ENCODE assay signal across 24 mouse cellular contexts in genomic region chr1:187059874-187060273, GRCm38 (mm10).
A peak's percentile ranks its signal among the peaks of the same experiment; 100 is the strongest.
DNase-seq lines count a peak whose midpoint lies in the region; ATAC-seq and TF ChIP-seq lines count a peak whose summit lies in the region.
"Had no signal": no experiment of that assay in that cellular context is flagged by ENCODE, and none has a peak within 500 bp of the region (broad histone marks: within the 10 kb centered on the region; RNA-seq: fewer than 3 reads in every experiment).

No protein-coding gene starts in this region.

- H3K9me3 ChIP-seq in intestine, embryonic 14.5 days (ENCODE audit: control insufficient read depth, low read length) = no peaks in the 10 kb centered on the region
- H3K9me3 ChIP-seq in intestine, postnatal 0 days (ENCODE audit: control insufficient read depth) = no peaks in the 10 kb centered on the region
- no peaks in the 10 kb centered on the region for H3K9me3 ChIP-seq in lung, postnatal 0 days (ENCODE audit: low read length)
- no peaks in the 10 kb centered on the region for H3K9me3 ChIP-seq in intestine, embryonic 16.5 days (ENCODE audit: control insufficient read depth, low read length)
- H3K9me3 ChIP-seq: embryonic facial prominence, embryonic 13.5 days; embryonic facial prominence, embryonic 15.5 days; forebrain, embryonic 10.5 days; forebrain, embryonic 12.5 days had no signal

- 81% methylated on average over 1 of the region's 1 CpGs for WGBS in intestine, embryonic 14.5 days
- WGBS in intestine, postnatal 0 days = 46% methylated on average over 1 of the region's 1 CpGs
- 54% methylated on average over 1 of the region's 1 CpGs for WGBS in lung, postnatal 0 days
- WGBS in lung, adult 2 months = 65% methylated on average over 1 of the region's 1 CpGs
- WGBS in intestine, embryonic 16.5 days = 74% methylated on average over 1 of the region's 1 CpGs

- TF ChIP-seq POLR2A in lung, adult 2 months (IDR thresholded peaks at IDR 0.05; ENCODE audit: borderline replicate concordance, extremely low read depth, low read depth, low read length) = no peak

- H3K4me2 ChIP-seq in intestine, embryonic 14.5 days (ENCODE audit: low read length) = no peak overlapping the region
- H3K4me2 ChIP-seq in intestine, postnatal 0 days (replicated peaks; ENCODE audit: low read depth) = no peak overlapping the region
- no peak overlapping the region for H3K4me2 ChIP-seq in lung, postnatal 0 days (replicated peaks; ENCODE audit: low read depth, low read length)
- no peak overlapping the region for H3K4me2 ChIP-seq in intestine, embryonic 16.5 days (ENCODE audit: low read depth, low read length)
- H3K4me2 ChIP-seq: embryonic facial prominence, embryonic 13.5 days; embryonic facial prominence, embryonic 15.5 days; forebrain, embryonic 12.5 days had no signal

- H3K9ac ChIP-seq in intestine, embryonic 14.5 days (ENCODE audit: low read length) = no peak overlapping the region
- no peak overlapping the region for H3K9ac ChIP-seq in intestine, postnatal 0 days (ENCODE audit: low read depth, low read length)
- H3K9ac ChIP-seq in lung, postnatal 0 days (replicated peaks; ENCODE audit: low read depth) = no peak overlapping the region
- H3K9ac ChIP-seq in intestine, embryonic 16.5 days (ENCODE audit: low read depth, low read length) = no peak overlapping the region
- H3K9ac ChIP-seq: embryonic facial prominence, embryonic 13.5 days; embryonic facial prominence, embryonic 15.5 days; forebrain, embryonic 12.5 days had no signal

- no peak overlapping the region for H3K4me3 ChIP-seq in intestine, embryonic 14.5 days (ENCODE audit: low read depth, low read length)
- H3K4me3 ChIP-seq in intestine, postnatal 0 days (ENCODE audit: low read depth, low read length) = no peak overlapping the region
- no peak overlapping the region for H3K4me3 ChIP-seq in lung, postnatal 0 days (ENCODE audit: low read depth, low read length)
- H3K4me3 ChIP-seq in lung, adult 2 months (replicated peaks; ENCODE audit: extremely low read depth, low read depth, low read length) = no peak overlapping the region
- H3K4me3 ChIP-seq in intestine, embryonic 16.5 days (ENCODE audit: low read length) = no peak overlapping the region
- H3K4me3 ChIP-seq: embryonic facial prominence, embryonic 13.5 days; embryonic facial prominence, embryonic 15.5 days; erythroblast, embryonic 14.5 days; forebrain, embryonic 10.5 days; forebrain, embryonic 12.5 days had no signal

- no peak for ATAC-seq in intestine, embryonic 14.5 days (replicated peaks; ENCODE audit: low FRiP score, low TSS enrichment, low read depth)
- ATAC-seq in intestine, postnatal 0 days = no peak
- peak; percentile 54 for ATAC-seq in lung, postnatal 0 days
- ATAC-seq in intestine, embryonic 16.5 days = peak; percentile 71; the same call in 1 of the 2 replicates
- ATAC-seq: forebrain, embryonic 14.5 days had no signal

- H3K4me1 ChIP-seq in intestine, embryonic 14.5 days (replicated peaks; ENCODE audit: control insufficient read depth, insufficient read depth, low read length) = no peaks in the 10 kb centered on the region
- no peaks in the 10 kb centered on the region for H3K4me1 ChIP-seq in intestine, postnatal 0 days (replicated peaks; ENCODE audit: control insufficient read depth, insufficient read depth, low read length)
- H3K4me1 ChIP-seq in lung, postnatal 0 days (ENCODE audit: insufficient read depth, low read depth, low read length) = no peaks in the 10 kb centered on the region
- H3K4me1 ChIP-seq in lung, adult 2 months (ENCODE audit: control insufficient read depth, insufficient read depth, low read length) = peaks cover 2% of the 10 kb centered on the region
- no peaks in the 10 kb centered on the region for H3K4me1 ChIP-seq in intestine, embryonic 16.5 days (ENCODE audit: control insufficient read depth, insufficient read depth, low read length)
- H3K4me1 ChIP-seq: embryonic facial prominence, embryonic 13.5 days; embryonic facial prominence, embryonic 15.5 days; forebrain, embryonic 10.5 days; forebrain, embryonic 12.5 days had no signal

- peak; percentile 46; the same call in 1 of the 2 replicates for TF ChIP-seq EP300 in lung, postnatal 0 days (IDR thresholded peaks at IDR 0.05)

- no peaks in the 10 kb centered on the region for H3K36me3 ChIP-seq in intestine, embryonic 14.5 days (ENCODE audit: control insufficient read depth, insufficient read depth, low read length)
- no peaks in the 10 kb centered on the region for H3K36me3 ChIP-seq in intestine, postnatal 0 days (ENCODE audit: control insufficient read depth, insufficient read depth)
- H3K36me3 ChIP-seq in lung, postnatal 0 days (ENCODE audit: insufficient read depth, low read length) = no peaks in the 10 kb centered on the region
- no peaks in the 10 kb centered on the region for H3K36me3 ChIP-seq in intestine, embryonic 16.5 days (ENCODE audit: control insufficient read depth, insufficient read depth, low read length)
- H3K36me3 ChIP-seq: embryonic facial prominence, embryonic 13.5 days; embryonic facial prominence, embryonic 15.5 days; forebrain, embryonic 10.5 days; forebrain, embryonic 12.5 days had no signal

- H3K27me3 ChIP-seq in intestine, embryonic 14.5 days (replicated peaks; ENCODE audit: control insufficient read depth, insufficient read depth, low read length) = no peaks in the 10 kb centered on the region
- H3K27me3 ChIP-seq in intestine, postnatal 0 days (replicated peaks; ENCODE audit: control insufficient read depth, insufficient read depth, low read length) = no peaks in the 10 kb centered on the region
- no peaks in the 10 kb centered on the region for H3K27me3 ChIP-seq in lung, postnatal 0 days (replicated peaks; ENCODE audit: insufficient read depth, low read length)
- H3K27me3 ChIP-seq in intestine, embryonic 16.5 days (replicated peaks; ENCODE audit: control insufficient read depth, insufficient read depth, low read length) = no peaks in the 10 kb centered on the region
- H3K27me3 ChIP-seq: embryonic facial prominence, embryonic 13.5 days; embryonic facial prominence, embryonic 15.5 days; forebrain, embryonic 12.5 days had no signal

- peak; percentile 29 for DNase-seq in intestine, embryonic 14.5 days (ENCODE audit: low spot score)
- peak; percentile 68 for DNase-seq in lung, postnatal 0 days (ENCODE audit: low spot score)
- DNase-seq in lung, adult 2 months = no peak
- DNase-seq in lung, postnatal 36 days = peak; percentile 35
- DNase-seq in lung, postnatal 14 days = no peak
- DNase-seq in thymus, postnatal 10 days (ENCODE audit: low spot score in 2 of 2) = no peak
- DNase-seq: adrenal gland, adult 2 months; adrenal gland, postnatal 10 days; adrenal gland, postnatal 25 days; cerebellum, adult 11 months; cerebellum, adult 18-20 months; cerebellum, adult 8-10 months; cerebellum, adult 9-11 months; cerebellum, postnatal 14 days; cerebellum, postnatal 36 days; embryo, embryonic 11 days had no signal

- no peak overlapping the region for H3K27ac ChIP-seq in intestine, embryonic 14.5 days (ENCODE audit: low read depth)
- H3K27ac ChIP-seq in intestine, postnatal 0 days (ENCODE audit: low read depth, low read length) = no peak overlapping the region
- H3K27ac ChIP-seq in lung, postnatal 0 days (ENCODE audit: low read length) = no peak overlapping the region
- H3K27ac ChIP-seq in intestine, embryonic 16.5 days (ENCODE audit: low read length) = no peak overlapping the region
- H3K27ac ChIP-seq: embryonic facial prominence, embryonic 13.5 days; embryonic facial prominence, embryonic 15.5 days; forebrain, embryonic 10.5 days; forebrain, embryonic 12.5 days had no signal

- no peak for TF ChIP-seq CTCF in intestine, postnatal 0 days (IDR thresholded peaks at IDR 0.05; ENCODE audit: low read depth)
- TF ChIP-seq CTCF in lung, postnatal 0 days (IDR thresholded peaks at IDR 0.05) = no peak
- TF ChIP-seq CTCF in lung, adult 2 months (IDR thresholded peaks at IDR 0.05; ENCODE audit: insufficient read depth, low read length) = no peak

Comparison
In these comparisons a context has a peak if more than half of its experiments do, and no peak if none do; other contexts are left out.
1. ATAC-seq: peak in lung, postnatal 0 days (single experiment) and intestine, embryonic 16.5 days (single experiment); none in intestine, embryonic 14.5 days (single experiment) and intestine, postnatal 0 days (single experiment).
2. DNase-seq: peak in intestine, embryonic 14.5 days (single experiment), lung, postnatal 0 days (single experiment) and lung, postnatal 36 days (single experiment); none in lung, adult 2 months (single experiment), lung, postnatal 14 days (single experiment) and thymus, postnatal 10 days (0 of 2).